1 mouse cellular context compared by ENCODE assay signal in genomic region chr1:154823098-154823497, GRCm38 (mm10).
TF ChIP-seq lines count a peak whose summit lies in the region.

No protein-coding gene starts in this region.

TF ChIP-seq in CH12.LX, 34 proteins besides CTCF, POLR2A, EP300 and RAD21 (continued from another document):
- TF ChIP-seq IRF4 (IDR thresholded peaks at IDR 0.05; ENCODE audit: low read depth, low read length) (peak; percentile 92), MXI1 (IDR thresholded peaks at IDR 0.05; ENCODE audit: low read depth, low read length) (no peak; the same call in 1 of the 2 replicates), NELFE (IDR thresholded peaks at IDR 0.05; ENCODE audit: low read depth, low read length) (no peak)
